Mouse (Mus musculus) limb, embryonic 12.5 days (tissue): ENCODE data around the gene Col17a1. TPM values are rescaled to one million over a fixed set of nuclear protein-coding genes. Genes with fewer than 3 reads are reported as not detected.

ENCODE experiments used
- ATAC-seq: fragments of 200-750 bp; cut with Nextera tagmentation; 2 replicates; pipeline ENCODE4 v1.8.0; 2017; ENCODE audit warnings: low read depth, moderate TSS enrichment; ENCODE audit not compliant: insufficient number of reproducible peaks, insufficient read depth, low FRiP score, low TSS enrichment
- H3K27ac ChIP-seq: fragments of 300-500 bp; sonication (generic); 2 replicates; pipeline ENCODE4 v1.5.1; 2016; ENCODE audit warnings: mild to moderate bottlenecking, moderate library complexity
- H3K27me3 ChIP-seq: fragments of 300-500 bp; sonication (generic); 2 replicates; pipeline ENCODE4 v1.6.1; 2016; ENCODE audit warnings: mild to moderate bottlenecking, moderate library complexity
- H3K36me3 ChIP-seq: fragments of 300-500 bp; sonication (generic); 2 replicates; pipeline ENCODE4 v1.6.1; 2016; ENCODE audit warnings: mild to moderate bottlenecking, moderate library complexity
- H3K4me1 ChIP-seq: fragments of 300-500 bp; sonication (generic); replicated peaks from 2 replicates; pipeline ENCODE4 v1.6.1; 2016
- H3K4me2 ChIP-seq: fragments of 300-500 bp; sonication (generic); 2 replicates; pipeline ENCODE4 v1.6.1; 2016; ENCODE audit warnings: mild to moderate bottlenecking, moderate library complexity
- H3K4me3 ChIP-seq: fragments of 300-500 bp; sonication (generic); replicated peaks from 2 replicates; pipeline ENCODE4 v1.5.1; 2016; ENCODE audit warnings: mild to moderate bottlenecking
- H3K9ac ChIP-seq: fragments of 300-500 bp; sonication (generic); replicated peaks from 2 replicates; pipeline ENCODE4 v1.6.1; 2016; ENCODE audit warnings: mild to moderate bottlenecking, moderate library complexity
- H3K9me3 ChIP-seq: fragments of 300-500 bp; sonication (generic); 2 replicates; pipeline ENCODE4 v1.6.1; 2016; ENCODE audit warnings: mild to moderate bottlenecking, moderate library complexity
- WGBS: fragments of 180-500 bp; shearing (Covaris S2); methylation state at CpG from one replicate; pipeline ENCODE4 v1.1.7; 2016; 5-methylcytosine and 5-hydroxymethylcytosine counted together
- polyA plus RNA-seq: library from polyadenylated mRNA; unstranded; fragments of >200 nt; fragmentation: Nextera tagmentation; extraction: Ambion mirVana; gene quantifications from 2 replicates; pipeline ENCODE4 v1.2.1, GENCODE M21; 2016

Gene Col17a1
- polyA plus RNA-seq, 1 experiment from 2014 or later = 9.1 TPM

DNA sequence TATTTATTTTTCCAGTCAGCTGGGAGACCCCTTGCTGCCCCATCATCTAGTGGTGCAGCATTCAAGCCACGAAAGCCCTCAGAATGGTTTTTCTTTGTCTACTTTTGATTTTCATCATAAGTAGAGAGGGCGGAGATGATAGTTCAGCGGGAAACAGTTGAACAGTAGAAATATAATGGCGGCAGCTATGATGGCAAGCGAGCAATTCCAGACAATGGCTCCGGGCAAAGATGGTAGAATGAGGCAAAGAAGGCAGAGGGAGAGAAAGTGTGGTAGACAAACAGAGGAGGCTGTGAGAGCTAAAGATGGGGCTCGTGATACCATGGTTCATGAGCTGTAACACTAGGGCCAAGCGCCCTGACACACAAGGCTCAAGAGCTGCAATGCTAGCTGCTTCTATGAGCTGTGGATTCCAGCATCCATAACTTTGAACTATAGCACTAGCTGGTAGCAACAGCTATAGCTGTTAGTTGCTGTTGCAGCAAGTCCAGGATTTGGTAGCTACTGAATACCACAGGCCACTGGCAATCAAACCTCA lies 13.9 kb upstream of the Col17a1 start:
- WGBS = 93% methylated on average over 8 of the region's 8 CpGs
- no peak overlapping the region for H3K27ac ChIP-seq
- H3K4me2 ChIP-seq = no peak overlapping the region
- no peaks in the 10 kb centered on the region for H3K9me3 ChIP-seq
- H3K4me1 ChIP-seq = no peaks in the 10 kb centered on the region
- H3K36me3 ChIP-seq = no peaks in the 10 kb centered on the region
- no peak overlapping the region for H3K4me3 ChIP-seq
- H3K9ac ChIP-seq = no peak overlapping the region
- no peaks in the 10 kb centered on the region for H3K27me3 ChIP-seq
- ATAC-seq = no peak

DNA sequence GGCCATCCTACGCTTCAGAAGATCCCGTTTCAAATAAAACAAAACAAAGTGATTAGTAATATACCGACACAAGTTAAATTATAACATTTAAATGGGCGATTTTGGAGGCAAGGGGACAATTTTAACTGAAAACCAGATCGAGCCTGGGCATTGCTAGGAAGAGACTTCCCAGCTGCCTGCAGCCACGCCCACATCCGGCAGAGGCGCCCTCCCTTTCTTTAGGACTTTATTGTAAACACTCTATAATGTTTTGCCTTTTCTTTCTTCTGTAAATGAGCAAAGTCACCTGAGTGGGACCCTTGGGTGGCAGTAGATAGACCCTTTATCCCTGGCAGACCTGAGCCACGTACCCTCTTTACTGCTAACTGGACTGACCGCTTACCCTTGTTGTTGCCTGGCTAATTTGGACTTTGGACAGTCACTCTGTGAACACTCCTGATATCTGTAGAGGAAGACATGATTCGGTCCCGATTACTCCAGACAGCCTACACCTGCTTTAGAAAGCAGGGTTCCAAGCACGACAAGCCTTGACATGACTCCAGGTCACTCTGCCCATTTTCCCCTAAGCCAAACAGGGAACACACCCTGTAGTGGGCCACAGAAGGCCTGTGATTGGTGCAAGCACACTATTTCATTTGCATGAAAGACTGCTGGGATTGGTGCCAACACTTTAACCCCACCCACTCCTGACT lies 13.3 kb upstream of the Col17a1 start:
- no peak overlapping the region for H3K9ac ChIP-seq
- no peaks in the 10 kb centered on the region for H3K9me3 ChIP-seq
- no peak overlapping the region for H3K4me2 ChIP-seq
- H3K4me3 ChIP-seq = no peak overlapping the region
- no peaks in the 10 kb centered on the region for H3K27me3 ChIP-seq
- no peaks in the 10 kb centered on the region for H3K4me1 ChIP-seq
- H3K27ac ChIP-seq = no peak overlapping the region
- no peak for ATAC-seq
- WGBS = 65% methylated on average over 13 of the region's 13 CpGs
- no peaks in the 10 kb centered on the region for H3K36me3 ChIP-seq

DNA sequence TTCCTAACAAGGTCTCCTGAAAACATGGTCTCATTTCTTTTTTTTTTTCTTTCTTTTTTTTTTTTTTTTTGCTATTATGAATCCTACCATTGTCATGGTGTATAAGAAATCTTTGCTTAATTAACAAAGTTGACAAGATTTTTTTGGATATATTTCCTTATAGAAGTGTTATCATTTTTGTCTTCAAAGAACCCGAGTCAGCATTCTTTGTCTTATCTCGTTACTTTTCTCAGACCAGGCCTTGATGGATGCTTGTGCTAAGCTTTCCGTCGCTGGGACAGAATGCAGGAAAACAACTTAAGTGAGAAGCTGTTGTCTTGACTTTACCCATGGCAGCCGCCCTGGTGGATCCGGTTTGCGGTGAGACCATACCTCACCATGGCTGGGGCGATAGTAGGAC lies 8.6 kb upstream of the Col17a1 start:
- WGBS = 82% methylated on average over 8 of the region's 8 CpGs
- H3K4me2 ChIP-seq = no peak overlapping the region

DNA sequence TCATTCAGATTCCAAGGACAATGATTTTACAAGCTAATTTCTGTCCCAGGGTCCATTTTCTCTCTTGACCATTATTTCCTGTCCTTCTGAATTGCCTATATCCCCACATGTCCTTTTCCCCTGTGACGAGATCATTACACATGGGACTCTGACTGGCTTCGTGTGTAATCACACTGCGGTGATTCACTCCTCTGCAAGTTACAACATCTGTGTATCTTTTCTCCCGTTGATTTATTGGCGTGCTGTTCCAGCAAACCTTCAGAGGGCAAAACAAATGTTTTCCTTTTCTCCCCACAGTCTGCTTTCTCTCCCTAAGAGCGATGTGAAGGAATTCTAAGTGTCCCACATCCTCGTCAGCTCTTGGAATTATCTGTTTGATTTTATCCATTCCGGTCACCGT lies 7.8 kb upstream of the Col17a1 start:
- no peak overlapping the region for H3K9ac ChIP-seq
- no peak overlapping the region for H3K4me2 ChIP-seq
- no peaks in the 10 kb centered on the region for H3K4me1 ChIP-seq
- no peaks in the 10 kb centered on the region for H3K36me3 ChIP-seq
- no peak overlapping the region for H3K4me3 ChIP-seq
- H3K27ac ChIP-seq = no peak overlapping the region
- ATAC-seq = no peak
- no peaks in the 10 kb centered on the region for H3K9me3 ChIP-seq
- WGBS = 53% methylated on average over 9 of the region's 9 CpGs
- no peaks in the 10 kb centered on the region for H3K27me3 ChIP-seq

More for the DNA sequence above, 8.6 kb upstream of the Col17a1 start:
- H3K9ac ChIP-seq = no peak overlapping the region
- H3K4me3 ChIP-seq = no peak overlapping the region
- H3K27me3 ChIP-seq = no peaks in the 10 kb centered on the region
- ATAC-seq = no peak
- H3K9me3 ChIP-seq = no peaks in the 10 kb centered on the region
- no peaks in the 10 kb centered on the region for H3K4me1 ChIP-seq
- no peaks in the 10 kb centered on the region for H3K36me3 ChIP-seq
- no peak overlapping the region for H3K27ac ChIP-seq

DNA sequence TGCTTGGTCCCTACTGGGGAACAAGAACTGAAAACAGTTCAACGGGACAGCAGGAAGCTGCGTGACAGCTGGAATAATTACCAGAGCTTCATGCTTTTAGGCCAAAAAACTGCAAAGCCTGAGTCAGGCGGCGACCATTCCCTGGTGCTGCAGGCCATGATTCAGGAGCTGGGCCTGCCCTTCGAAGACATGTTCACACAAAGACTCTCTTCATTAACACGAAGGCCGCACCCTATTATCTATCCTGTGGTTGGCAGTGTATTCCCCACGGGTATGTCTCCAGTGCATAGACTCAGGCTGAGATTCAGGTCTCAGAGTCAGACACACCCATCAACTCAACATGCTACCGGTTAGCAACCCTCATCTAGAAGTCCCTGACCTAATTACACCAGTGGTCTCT lies 6.4 kb upstream of the Col17a1 start:
- no peak overlapping the region for H3K9ac ChIP-seq
- no peak for ATAC-seq
- WGBS = 81% methylated on average over 9 of the region's 9 CpGs
- no peaks in the 10 kb centered on the region for H3K4me1 ChIP-seq
- H3K36me3 ChIP-seq = no peaks in the 10 kb centered on the region
- H3K4me3 ChIP-seq = no peak overlapping the region
- no peak overlapping the region for H3K27ac ChIP-seq
- no peaks in the 10 kb centered on the region for H3K9me3 ChIP-seq
- H3K4me2 ChIP-seq = no peak overlapping the region
- no peaks in the 10 kb centered on the region for H3K27me3 ChIP-seq

DNA sequence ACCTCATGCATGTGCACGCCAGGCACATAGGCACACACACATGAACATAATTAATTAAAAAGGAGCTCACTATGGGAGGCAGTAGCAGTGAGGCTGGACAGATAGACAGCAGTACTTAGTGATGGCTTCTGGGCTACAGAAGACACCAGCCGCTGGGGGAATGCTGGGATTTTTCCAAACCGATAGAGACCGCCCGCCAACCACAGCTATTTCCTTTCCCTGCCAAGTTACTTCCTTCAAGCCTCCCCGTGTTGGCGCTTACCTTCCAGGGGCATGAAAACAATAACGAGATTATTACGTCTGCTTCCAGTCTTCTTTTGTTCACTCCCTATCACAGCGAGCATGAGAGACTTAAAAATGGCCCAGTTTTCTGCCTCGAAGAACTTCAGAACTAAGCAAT lies 5.2 kb upstream of the Col17a1 start:
- H3K4me2 ChIP-seq = no peak overlapping the region
- no peaks in the 10 kb centered on the region for H3K4me1 ChIP-seq
- ATAC-seq = no peak
- H3K36me3 ChIP-seq = no peaks in the 10 kb centered on the region
- no peak overlapping the region for H3K4me3 ChIP-seq
- no peak overlapping the region for H3K9ac ChIP-seq
- H3K9me3 ChIP-seq = no peaks in the 10 kb centered on the region
- no peaks in the 10 kb centered on the region; the same call in 1 of the 2 replicates for H3K27me3 ChIP-seq
- no peak overlapping the region for H3K27ac ChIP-seq
- WGBS = 86% methylated on average over 11 of the region's 11 CpGs

DNA sequence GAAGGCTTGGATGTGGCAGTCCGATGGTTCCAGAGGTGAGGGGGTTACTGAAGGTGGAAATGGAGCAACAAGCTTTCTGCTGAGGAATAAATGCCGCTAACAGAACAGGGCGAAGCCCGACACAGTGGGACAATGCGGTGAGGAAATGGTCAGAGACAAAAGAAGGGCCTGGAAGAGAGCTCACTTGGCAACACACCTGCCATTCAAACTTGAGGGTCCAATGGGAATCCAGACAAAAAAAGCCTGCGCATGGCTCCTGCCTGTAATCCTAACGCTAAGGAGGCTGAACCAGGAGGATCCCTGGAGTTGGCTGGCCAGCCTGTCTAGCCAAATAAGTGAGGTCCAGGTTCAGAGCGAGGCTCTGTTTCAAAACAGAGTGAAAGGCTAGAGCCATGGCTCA lies 4.5 kb upstream of the Col17a1 start:
- Histone ChIP-seq H3K27ac (no peak overlapping the region), H3K4me3 (no peak overlapping the region), H3K4me2 (no peak overlapping the region), H3K27me3 (no peaks in the 10 kb centered on the region; the same call in 1 of the 2 replicates), H3K9me3 (no peaks in the 10 kb centered on the region), H3K4me1 (peaks cover 4% of the 10 kb centered on the region; the same call in 1 of the 2 replicates), H3K9ac (no peak overlapping the region), H3K36me3 (no peaks in the 10 kb centered on the region)
- ATAC-seq = no peak
- WGBS = 94% methylated on average over 8 of the region's 8 CpGs

DNA sequence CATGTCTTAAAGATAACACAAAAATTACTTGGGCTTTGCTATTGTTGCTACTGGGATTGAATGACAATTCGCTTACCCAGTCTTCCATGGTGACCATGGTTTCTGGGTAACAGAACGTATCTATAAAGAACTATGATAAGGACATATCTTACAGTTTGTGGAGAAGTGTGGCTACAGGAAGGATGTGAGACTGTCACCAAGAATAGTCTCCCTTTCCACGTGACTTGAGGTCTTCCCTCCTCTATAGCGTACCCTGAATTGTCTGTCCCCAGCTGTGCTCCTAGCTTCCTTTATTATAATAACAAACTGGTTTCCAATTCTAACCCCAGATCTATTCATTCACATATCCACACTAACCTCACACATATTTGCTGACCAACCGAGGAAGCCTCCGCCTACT lies 3.8 kb upstream of the Col17a1 start:
- H3K9me3 ChIP-seq = no peaks in the 10 kb centered on the region
- no peak overlapping the region for H3K9ac ChIP-seq
- 93% methylated on average over 6 of the region's 6 CpGs for WGBS
- no peak overlapping the region for H3K4me2 ChIP-seq
- no peak overlapping the region for H3K27ac ChIP-seq
- ATAC-seq = no peak
- H3K4me1 ChIP-seq = peaks cover 7% of the 10 kb centered on the region; the same call in 1 of the 2 replicates
- no peaks in the 10 kb centered on the region; the same call in none of the 2 replicates for H3K27me3 ChIP-seq
- H3K4me3 ChIP-seq = no peak overlapping the region
- no peaks in the 10 kb centered on the region for H3K36me3 ChIP-seq

DNA sequence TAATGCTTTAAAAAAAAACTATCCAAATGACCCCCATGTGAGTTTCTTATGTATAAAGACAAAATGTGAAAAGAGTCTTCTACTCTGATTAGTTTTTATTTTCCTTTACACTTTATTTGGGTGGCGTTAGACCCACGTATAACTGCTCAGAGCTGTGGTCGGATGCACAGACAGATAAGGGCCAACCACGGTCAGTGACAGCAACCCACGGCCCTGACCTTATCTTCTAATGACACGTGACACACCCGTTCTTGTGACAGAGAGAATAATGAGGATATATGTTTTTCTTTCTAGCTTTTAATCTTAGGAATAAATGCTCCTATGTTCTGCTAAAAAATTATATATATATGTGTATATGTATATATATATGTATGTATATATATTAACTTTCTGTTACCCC lies 2.3 kb downstream of the Col17a1 start:
- H3K4me2 ChIP-seq = no peak overlapping the region
- 82% methylated on average over 7 of the region's 7 CpGs for WGBS
- no peak overlapping the region for H3K4me3 ChIP-seq
- H3K27me3 ChIP-seq = no peaks in the 10 kb centered on the region; the same call in none of the 2 replicates
- ATAC-seq = no peak
- H3K4me1 ChIP-seq = peaks cover 29% of the 10 kb centered on the region
- H3K9ac ChIP-seq = no peak overlapping the region
- no peaks in the 10 kb centered on the region for H3K36me3 ChIP-seq
- no peak overlapping the region for H3K27ac ChIP-seq
- H3K9me3 ChIP-seq = no peaks in the 10 kb centered on the region

DNA sequence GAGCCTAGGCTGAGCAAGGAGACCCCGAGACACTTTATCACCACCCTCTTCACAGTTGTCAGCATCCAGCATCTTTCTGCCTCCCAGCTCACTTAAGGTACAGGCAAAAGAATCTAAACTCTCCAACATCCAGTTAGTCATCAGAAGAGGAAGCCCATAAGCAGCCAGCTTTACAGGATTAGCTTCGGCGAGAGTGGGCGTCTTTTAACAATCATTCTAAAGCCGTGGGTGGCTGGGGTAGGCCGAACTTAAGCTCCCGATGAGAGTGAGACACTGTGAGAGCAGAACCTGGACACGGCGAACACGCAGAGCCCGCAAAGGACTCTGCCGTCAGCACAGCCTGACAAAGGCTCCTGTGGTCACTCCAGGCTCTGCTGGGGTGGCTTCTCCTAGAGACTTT lies 13.2 kb downstream of the Col17a1 start:
- no peak overlapping the region for H3K27ac ChIP-seq
- H3K9ac ChIP-seq = no peak overlapping the region
- no peak overlapping the region for H3K4me2 ChIP-seq
- no peaks in the 10 kb centered on the region for H3K9me3 ChIP-seq
- H3K36me3 ChIP-seq = no peaks in the 10 kb centered on the region
- 69% methylated on average over 12 of the region's 12 CpGs for whole genome bisulfite sequencing
- H3K27me3 ChIP-seq = no peaks in the 10 kb centered on the region
- 0 out of 2 replicates have a peak, but pooled peaks cover 5% of the 10 kb centered on the region for H3K4me1 ChIP-seq
- ATAC-seq = no peak
- H3K4me3 ChIP-seq = no peak overlapping the region

DNA sequence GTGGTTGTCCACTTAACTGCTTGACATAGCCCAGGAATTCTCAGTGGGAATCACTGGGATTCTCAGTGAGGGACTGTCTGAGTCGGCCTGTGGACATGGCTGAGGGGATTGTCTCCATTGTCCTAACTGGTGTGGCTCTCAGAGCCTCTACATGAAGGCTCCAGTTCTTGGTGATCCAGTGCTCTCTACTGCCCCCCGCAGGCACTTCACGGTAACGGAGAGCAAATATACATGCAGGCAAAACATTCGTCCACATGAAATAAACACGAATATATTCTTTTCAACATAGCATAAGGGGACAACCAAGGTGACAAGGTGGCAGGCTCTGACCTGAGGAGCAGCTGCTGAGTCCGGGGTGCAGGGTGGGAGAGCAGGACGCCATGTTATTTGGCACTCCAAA lies 17.5 kb downstream of the Col17a1 start:
- Histone ChIP-seq H3K36me3 (no peaks in the 10 kb centered on the region), H3K9ac (no peak overlapping the region), H3K4me2 (no peak overlapping the region), H3K9me3 (no peaks in the 10 kb centered on the region), H3K27me3 (no peaks in the 10 kb centered on the region), H3K4me3 (no peak overlapping the region), H3K27ac (no peak overlapping the region), H3K4me1 (peaks cover 10% of the 10 kb centered on the region; the same call in 1 of the 2 replicates)
- 47% methylated on average over 8 of the region's 8 CpGs for WGBS
- no peak for ATAC-seq

DNA sequence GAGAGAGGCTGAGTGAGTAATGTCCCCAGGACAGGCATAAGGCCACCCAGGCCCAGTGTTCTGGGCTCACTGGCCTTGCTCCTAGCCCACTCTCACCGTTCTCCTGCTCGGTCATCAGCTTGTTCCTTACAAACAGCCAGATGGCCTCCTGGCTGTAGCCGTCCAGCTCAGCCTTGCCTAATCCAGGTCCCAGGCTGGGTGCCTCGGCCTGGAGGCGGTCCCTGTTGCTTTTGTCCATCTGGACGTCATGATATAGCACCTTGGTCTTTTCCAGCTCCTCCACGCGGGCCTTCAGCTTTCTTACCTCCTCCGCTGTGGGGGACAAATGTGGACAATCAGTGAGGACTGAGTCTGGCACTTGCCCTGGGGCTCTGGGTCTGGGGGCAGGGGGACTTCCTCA lies 23.5 kb downstream of the Col17a1 start:
- H3K4me3 ChIP-seq = no peak overlapping the region
- no peaks in the 10 kb centered on the region for H3K9me3 ChIP-seq
- no peaks in the 10 kb centered on the region for H3K27me3 ChIP-seq
- peaks cover 20% of the 10 kb centered on the region; the same call in 1 of the 2 replicates for H3K4me1 ChIP-seq
- 60% methylated on average over 9 of the region's 9 CpGs for WGBS
- no peak overlapping the region for H3K4me2 ChIP-seq
- H3K36me3 ChIP-seq = no peaks in the 10 kb centered on the region
- 0 out of 2 replicates have a peak overlapping the region, but pooled peaks have one; percentile 41 for H3K27ac ChIP-seq
- no peak overlapping the region for H3K9ac ChIP-seq
- ATAC-seq = no peak
